Mouse (Mus musculus): ENCODE results near the gene Tbce.

DNA sequence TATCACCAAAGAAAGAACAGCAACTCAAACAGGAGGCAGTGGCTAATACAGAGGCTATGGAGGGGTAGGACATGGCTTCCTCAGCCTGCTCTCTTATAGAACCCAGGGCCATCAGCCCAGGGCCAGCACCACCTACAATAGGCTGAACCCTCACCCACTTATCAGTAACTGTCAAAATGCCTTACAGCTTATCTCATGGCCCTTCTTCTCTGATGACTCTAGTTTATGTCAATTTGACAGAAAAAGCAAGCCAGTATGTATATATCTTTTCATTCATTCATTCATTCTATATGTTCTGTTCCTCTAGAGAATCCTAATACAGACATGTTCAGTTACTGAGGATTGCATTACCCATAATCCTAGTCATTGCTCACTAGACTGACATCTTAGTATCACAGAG, 21.2 kb downstream of the Tbce start:
- TF ChIP-seq CTCF (IDR thresholded peaks at IDR 0.05; ENCODE audit: extremely low read depth, insufficient read length, insufficient replicate concordance, low read depth, low read length) (no peak), POLR2A (IDR thresholded peaks at IDR 0.05; ENCODE audit: low read depth, low read length) (no peak)

All from small intestine, adult 2 months (tissue).